Mouse (Mus musculus): ENCODE results near the gene Ugt1a1.

Gene Ugt1a1

DNA sequence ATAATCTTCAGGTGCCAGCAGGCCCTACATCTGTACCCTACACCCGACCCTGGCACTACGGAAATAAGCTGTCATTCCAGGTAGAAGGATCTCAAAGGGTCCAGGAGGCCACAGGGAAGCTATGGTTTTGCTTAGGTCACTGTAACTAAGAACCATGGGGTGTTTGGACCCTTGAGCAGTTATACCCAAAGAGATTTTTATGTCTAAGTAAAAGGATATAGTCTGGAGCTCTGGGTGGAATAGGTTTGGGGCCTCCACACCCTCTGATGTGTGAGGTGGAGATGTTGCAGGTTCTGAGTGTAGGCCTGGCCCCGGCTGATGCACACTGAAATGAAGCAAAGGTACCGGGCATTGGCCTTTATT is 22.5 kb downstream of the Ugt1a1 start:
- intact Hi-C loops (cut with DNase I), result no loop called here

DNA sequence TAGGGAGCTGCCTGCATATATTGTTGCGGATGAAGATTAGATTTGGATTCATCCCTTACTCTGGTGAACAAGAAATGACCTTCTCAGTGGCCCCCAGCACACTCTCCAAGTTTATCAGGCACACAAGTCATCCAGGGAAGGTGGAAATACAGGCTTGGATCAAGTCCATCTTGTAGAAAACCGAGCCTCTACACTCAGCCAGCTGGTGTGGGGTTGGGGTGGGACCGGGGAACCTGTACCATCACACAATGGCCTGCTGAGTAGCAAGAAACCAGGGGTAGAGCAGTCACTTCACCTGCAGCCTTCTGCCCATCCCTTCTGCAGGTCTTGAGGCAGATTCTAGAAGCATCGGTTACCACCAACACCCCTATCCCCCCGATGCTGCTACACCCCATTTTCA is 22.9 kb downstream of the Ugt1a1 start:
- intact Hi-C loops (cut with DNase I), result no loop called here

DNA sequence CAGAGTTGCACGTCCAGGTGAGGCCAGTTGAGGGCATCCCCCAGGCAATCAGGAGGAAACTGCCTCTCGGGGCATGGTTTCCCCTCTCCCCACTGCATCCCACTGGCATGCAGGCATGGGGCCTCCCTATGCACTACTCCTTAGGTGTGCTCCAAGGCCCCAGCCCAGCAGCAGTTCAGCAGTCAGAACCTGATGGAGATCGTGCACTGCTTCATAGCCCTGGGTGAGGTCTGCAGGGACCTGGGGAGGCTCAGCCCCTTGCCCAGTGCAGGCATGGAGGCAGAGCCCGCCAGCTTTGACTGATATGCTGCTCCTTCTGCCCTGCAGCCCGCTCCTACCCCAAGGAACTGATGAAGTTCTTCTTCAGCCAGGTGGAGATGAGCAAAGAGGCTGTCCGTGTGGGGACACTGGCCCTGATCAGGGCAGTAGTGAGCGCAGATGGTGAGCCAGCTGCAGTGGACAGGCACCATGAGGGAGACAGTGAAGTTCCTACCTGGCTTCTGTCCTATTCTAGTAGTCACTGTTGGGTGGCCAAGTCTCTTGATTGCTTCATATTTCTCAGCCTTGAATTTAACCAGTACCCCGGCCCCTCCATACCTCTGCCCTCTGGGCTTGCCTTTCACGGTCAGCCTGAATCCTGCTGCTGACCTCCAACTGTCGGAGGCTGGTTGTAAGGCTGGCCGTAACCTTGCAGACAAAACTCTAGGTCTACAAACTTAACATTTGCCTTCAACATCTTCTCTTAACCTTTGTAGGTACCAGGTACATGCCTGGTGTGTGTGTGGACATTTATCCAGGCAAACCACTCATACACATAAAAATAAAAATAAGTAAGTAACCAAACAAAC is 23.5 kb downstream of the Ugt1a1 start:
- intact Hi-C loops (cut with DNase I), result no loop called here

DNA sequence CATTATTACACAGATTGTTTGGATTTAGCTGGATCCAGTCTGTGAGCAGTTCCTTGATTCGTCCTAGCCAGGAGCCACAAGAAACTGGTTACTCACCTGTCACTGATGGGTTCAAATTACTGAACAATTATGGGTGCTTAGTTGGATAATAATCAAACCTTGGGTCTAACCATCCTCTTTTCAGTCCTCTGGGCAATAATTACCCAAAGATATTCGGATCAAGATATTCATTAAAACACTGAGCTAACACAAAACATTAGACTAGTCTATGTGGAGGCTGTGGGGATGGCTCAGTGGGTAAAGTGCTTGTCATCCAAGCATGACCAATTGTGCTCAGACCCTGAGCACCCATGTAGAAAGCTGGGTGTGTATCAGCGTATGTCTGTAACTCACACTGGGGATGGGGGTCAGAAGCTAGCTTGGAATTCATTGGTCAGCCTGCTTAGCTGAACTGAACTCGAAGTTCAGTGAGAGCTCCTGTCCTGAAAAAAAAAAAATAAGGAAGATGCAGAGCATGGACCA is 24.2 kb downstream of the Ugt1a1 start:
- intact Hi-C loops (cut with DNase I), result no loop called here

DNA sequence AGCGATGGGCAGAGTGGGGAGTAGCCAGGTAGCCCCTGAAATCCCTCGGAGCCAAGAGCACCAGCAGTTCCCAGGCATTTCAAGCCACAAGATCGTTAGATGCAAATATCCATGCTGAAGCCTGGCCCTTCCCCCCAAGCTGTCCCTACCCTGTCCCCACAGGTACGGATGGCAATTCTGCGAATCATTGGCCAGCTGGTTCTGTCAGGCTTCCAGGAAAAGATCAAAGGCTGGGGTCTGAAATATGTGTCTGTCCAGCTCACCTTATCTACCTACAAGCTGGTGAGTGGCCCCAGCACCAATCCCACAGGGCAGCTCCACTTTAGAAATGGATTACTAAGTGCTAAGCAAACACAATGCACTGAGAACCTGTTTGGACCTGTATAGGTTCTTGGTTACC is 25.6 kb downstream of the Ugt1a1 start:
- intact Hi-C loops (cut with DNase I), result no loop called here

DNA sequence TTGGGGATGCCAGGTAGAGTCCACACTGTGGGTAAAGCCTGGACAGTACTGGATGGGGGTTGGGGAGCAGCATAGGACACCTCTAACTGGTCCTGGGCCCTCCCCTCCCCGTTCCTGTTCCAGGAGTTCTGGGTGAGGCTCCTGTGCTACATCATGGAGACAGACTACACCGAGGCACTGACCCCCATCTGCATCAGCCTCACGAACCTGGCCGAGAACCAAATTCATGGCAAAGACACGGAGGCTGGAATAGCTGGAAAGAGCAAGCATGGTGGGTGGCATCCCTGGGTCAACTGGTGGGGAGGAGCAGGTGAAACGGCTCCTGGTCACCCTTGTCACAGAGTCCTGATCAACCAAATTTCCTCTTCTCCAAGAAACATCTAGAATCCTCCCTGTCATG is 27.0 kb downstream of the Ugt1a1 start:
- intact Hi-C loops (cut with DNase I), result no loop called here

DNA sequence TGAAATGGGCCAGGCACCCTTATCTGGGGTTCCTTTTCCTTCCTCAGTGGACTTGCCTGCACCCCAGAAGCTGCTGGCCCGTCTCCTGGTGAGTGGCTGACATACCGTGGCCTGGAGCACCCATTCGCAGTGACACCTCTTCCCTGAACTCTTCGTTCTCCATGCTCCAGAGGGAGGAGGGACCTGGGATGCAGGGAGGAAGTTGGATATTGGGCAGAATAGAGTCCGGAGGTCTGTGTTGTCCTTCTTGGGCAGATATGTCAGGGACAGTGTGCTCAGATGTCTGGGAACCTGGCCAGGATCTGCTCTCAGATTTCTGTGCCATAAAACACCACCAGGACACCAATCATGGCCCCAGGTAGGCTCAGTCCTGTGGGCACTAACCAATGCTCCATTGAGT is 28.3 kb downstream of the Ugt1a1 start:
- intact Hi-C loops (cut with DNase I), result no loop called here

DNA sequence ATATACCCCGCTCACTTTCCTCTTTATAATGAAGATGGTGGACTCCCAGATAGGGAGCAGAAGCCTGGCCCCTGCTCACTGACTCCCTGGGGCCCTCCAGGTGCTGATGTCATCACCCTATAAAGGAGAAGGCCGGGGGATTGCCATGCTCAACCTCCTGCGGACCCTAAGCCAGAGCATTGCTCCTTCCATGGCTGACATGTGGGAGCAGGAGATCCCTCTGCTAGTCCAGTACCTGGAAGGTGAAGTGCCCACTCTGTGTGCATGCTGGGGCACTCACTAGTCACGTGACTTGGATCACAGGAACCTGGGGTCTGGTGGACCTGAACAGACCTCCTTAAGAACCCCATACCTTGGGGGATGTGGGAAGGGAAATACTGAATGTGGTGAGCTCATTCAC is 28.8 kb downstream of the Ugt1a1 start:
- intact Hi-C loops (cut with DNase I), result no loop called here

DNA sequence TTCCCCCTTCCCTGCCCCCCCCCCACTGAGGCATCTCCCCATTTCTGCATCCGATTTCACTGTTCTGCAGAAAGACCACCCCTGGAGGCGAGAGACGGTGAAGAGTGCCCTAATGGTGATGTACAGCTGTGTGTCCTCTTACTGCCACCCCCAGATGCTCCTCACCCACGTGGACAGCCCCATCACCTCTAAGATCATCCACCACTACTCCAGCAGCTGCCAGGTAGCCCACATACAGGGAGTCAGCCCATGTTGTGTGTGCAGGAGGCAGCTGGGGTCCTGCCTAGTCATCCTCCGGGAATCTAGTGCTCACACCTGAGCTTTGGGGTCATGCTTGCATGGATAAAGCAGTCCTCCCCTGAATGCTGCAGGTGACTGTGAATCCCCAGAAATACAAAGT is 32.1 kb downstream of the Ugt1a1 start:
- intact Hi-C loops (cut with DNase I), result no loop called here

DNA sequence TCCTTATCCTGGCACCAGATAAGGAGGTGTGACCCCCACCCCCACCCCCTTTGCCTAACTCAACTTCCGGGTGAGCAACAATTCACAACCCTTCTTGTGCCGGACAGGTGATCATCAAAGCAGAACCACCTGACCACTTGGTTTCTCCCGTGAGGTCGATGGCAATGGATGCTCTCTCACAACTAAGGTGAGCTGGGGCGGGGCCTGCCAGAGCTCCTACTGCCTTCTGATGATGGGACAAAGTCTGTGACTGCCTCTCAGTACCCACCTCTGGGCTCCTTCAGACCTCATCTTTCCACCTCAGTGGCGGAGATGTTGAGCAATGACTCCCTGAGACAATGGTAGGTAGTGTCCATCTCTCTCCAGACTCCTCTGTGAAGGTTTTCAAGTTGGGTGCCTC is 34.1 kb downstream of the Ugt1a1 start:
- intact Hi-C loops (cut with DNase I), result no loop called here

DNA sequence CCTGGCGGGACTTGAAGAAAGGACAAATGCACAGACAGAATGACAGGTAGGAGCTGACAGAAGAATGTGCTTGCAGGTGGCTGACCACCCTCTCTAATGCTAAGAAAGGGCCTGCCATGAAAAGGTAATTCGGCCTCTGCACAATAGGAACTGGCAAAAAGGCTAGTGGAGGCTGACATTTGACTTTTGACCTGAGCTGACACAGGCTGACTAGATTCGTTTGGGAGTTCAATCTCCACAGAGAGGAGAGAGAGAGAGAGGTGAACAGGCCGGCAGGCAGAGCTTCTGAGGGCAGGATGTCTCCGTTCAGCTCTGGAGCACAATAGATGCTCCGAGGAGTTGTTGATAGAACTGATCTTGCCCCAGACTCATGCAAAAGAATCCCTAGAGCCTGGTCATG is 34.6 kb downstream of the Ugt1a1 start:
- intact Hi-C loops (cut with DNase I), result no loop called here

DNA sequence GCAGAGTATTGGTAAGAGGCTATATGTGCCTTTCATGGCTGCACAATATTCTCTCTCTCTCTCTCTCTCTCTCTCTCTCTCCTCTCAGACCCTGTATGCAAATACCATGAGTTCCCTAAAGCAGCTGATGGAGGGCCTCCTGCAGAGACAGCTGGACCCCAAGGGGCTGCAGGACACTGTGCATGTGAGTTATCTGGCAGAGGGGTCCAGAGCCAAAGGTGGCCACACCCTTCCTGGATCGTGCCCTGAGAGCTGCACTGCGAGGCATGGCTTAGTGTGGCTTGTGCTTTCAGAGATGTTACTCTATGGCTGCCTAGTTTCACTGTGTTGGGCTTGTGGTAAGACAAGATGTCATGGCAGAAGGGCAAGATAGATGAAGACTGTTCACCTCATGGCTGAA is 35.9 kb downstream of the Ugt1a1 start:
- intact Hi-C loops (cut with DNase I), result no loop called here

DNA sequence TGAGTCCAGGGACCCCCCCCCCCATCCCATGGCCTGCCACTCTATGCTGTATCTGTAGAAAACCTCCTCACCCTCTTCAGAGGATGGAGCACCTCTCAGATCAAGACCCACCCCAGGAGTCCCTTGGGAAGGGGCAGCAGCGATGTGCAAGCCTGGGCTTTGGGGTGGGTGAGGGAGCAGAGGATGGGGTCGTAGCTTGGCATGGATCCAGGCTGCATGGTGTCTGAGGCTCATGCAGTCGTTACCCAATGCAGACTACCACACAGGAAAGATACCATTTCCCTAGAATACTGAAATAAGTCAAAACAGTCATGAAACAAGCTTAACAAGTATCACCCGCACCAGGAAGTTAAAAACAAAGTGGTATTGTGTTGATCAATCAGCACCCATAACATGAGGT is 36.9 kb downstream of the Ugt1a1 start:
- intact Hi-C loops (cut with DNase I), result no loop called here

DNA sequence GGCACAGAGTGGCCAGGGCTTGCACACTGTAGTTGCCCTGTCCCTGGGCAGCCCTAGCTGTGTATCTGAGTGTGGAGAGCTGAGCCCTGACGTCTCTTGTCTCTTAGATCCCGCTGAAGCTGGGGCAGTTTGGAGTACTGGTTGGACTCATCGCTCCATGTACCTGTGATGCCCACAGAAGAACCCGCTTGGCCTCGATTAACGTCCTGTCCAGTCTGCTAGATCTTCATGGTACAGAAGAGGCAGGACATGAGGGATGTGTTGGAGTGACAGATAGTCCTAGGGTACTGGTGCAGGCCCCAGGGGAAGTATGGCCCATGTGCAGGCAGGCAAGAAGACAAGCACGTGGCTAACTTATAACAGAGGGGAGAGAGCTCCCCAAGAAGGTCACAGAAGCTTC is 37.8 kb downstream of the Ugt1a1 start:
- intact Hi-C loops (cut with DNase I), result no loop called here

DNA sequence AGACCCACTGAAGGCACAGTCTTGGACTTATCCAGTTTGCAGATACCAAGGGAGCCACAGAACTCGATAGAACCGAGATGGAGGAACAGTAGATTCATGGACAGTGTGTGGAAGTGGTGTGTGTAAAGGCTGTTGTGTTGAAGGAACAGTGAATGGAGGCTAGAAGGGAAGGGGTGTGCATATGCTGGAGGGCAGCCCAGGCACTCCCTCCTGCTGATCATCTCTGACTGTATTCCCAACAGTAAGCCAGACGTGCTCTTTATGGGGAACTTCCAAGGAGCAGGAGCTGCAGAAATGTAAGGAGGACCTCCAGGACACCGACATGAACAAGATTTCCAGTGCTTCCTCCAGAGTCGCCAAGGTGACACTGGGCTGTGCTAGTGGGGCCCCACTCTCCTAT is 38.3 kb downstream of the Ugt1a1 start:
- intact Hi-C loops (cut with DNase I), result no loop called here

DNA sequence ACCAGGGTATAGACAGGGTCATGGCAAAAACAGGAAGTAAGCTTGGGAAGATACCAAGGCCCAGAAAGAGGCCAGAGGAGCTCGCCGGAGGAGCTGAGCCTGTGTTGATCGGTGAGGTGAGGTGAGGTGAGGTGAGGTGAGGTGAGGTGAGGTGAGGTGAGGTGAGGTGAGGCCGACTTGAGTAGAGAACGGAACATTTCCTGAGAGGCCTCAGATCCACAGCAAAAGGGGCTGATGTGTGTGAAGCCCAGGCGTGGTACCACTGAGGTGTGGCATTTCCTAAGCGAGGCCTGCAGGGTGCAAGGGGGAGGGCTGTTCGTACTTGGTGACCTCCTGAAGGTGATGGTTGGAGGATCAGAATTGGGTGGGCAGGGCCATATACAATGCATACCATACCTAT is 41.3 kb downstream of the Ugt1a1 start:
- intact Hi-C loops (cut with DNase I), result no loop called here

DNA sequence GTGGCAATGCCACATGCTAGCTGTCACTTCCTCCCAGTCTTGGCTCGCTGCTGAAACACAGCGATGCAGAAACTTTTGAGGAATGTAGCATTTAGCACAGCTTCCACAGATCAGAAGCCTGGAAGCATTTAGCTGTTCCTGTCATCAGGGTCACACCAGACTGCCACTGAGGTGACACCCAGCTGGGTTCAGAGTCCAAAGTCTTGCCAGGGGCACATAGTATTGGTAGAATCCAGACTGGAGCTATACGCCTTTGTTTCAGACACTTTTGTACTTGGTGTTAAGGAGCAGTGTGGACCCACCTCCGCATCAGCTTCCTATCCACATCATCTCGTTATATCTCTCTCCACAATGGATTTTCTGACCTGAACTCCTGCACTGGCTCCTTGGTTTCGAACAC is 41.8 kb downstream of the Ugt1a1 start:
- intact Hi-C loops (cut with DNase I), result no loop called here

DNA sequence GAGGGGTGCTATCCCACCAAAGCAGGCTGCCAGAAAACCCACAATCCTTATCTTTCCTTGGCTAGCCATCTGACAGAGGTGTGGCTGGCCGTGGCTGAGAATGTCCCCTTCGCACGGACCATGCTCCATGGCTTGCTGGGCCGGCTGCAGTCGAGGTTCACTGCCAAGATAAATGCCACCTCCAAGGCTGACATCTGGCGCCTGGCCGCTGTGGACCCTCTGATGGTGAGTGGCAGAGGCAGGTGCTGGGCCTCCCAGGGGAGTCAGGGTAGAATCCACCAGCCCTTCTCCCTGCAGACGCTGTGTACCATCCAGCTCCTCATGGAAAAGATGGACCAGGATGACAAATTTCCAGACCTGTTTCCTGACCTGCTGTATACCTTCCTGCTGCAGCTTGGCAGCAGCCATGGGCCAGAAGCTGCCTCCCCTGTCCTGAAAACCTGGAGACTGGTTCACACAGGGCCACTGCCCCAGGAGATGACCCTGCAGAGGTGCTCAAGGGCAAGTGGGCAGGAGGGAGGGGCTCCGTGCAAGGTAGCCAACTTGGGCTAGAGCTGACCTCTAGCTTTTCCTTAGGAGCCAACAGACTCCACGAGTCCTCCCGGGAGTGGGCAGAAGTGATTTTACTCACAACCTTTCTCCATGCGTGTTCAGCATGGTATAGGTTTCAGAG is 43.2 kb downstream of the Ugt1a1 start:
- intact Hi-C loops (cut with DNase I), result no loop called here

DNA sequence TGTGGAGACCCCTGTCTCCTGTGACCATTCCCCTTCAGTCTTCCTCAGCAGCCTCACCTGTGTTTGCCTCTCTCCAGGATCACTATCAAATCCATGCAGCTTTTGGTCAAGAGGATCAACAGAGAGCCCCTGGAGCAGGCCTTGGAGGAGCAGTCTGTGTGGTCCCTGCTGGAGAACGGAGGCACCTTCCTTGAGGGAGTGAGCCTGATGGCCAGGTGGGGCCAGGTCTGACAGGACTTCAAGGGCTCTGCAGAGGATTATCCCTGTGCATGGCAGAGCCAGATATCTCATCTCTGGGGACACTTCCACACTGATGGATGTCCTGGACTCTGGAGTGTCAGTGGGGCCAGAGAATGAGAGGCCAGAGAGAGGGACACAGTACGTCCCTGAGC is 43.7 kb downstream of the Ugt1a1 start:
- intact Hi-C loops (cut with DNase I), result no loop called here

DNA sequence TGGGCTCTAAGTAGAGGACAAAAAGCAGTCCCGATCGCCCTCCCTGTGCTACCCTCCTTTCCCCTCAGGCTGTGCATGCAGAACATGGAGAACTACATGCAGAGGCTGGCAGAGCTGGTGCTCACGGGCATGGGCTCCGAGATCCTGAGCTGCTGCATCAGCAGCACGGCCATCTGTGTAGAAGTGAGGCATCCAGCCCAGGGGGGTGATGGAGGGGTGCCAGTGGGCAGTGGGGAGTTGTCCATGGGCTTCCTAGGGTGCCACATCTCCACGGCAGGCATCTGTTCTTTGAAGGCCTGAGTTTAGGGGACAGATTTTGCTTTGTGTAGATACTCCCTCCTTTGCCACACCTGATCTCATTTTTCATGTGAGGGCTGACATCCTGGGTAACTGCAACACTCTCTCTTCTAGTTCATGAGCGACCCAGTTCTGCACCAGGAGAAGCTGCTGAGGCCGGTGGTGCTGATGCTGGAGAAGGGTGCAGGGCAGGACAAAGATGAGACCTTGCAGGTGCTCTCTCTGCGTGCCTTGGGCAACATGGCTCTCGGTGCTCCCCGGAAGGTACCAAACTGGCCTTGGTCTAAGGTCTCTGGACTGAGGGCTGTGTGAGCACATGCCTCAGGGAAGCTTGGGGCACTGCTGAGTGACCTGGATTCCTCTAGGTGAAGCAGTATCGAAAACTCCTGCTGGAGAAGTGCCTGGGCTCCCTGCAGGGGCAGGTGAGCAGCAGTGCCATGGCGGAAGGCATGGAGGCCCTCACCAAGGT is 44.4 kb downstream of the Ugt1a1 start:
- intact Hi-C loops (cut with DNase I), result no loop called here

DNA sequence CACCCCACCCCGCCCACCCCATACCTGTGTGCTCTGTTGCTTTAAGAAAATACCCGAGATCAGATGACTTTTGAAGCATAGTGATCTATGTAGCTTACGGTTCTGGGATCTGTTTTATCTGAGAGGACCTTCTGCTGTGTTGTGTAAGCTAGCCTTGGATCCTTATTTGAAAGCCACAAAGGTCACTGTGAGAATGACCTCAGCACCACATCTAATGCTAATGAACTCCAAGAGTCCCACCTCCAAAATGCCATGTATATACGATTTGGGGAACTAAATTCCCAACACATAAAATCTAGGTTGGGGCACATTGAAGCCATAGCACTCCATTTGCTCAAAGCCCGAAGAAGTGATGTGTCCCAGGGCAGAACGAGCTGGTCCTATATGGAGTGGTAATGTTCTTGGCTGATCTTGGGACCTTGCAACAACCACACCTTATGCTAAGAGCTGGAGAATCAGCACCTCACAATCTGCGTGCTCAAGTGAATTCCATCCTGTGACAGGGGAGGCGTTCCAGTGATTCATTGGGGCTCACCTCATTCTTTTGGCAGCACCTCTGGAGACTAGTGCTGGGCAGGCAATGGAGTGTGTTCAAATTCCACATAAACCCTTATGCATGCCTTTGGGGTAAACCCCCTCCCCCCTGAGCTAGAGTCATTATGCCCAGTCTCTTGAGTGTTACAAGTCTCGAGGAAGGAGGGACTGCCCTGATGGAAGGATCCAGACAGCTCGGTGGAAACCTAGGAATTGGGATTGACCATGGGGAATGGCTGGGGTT is 45.3 kb downstream of the Ugt1a1 start:
- intact Hi-C loops (cut with DNase I), result no loop called here

All from adrenal gland (tissue).